Mouse (Mus musculus) heart, adult 2 months (tissue): Measurements from ENCODE around the gene Wwtr1.

Experiments
- CTCF ChIP-seq: fragments of 200-600 bp; IDR thresholded peaks from 2 replicates; pipeline ENCODE4 v1.8.1; 2022; ENCODE audit warnings: antibody characterized with exemption, mild to moderate bottlenecking, moderate library complexity
- EP300 ChIP-seq: fragments of 200-500 bp; IDR thresholded peaks from 2 replicates; pipeline ENCODE4 v1.6.1; 2011; ENCODE audit warnings: low read depth, low read length, control low read depth; ENCODE audit not compliant: insufficient read depth
- POLR2A ChIP-seq: fragments of 200-500 bp; IDR thresholded peaks from 2 replicates; pipeline ENCODE4 v1.6.1; 2011; ENCODE audit warnings: mild to moderate bottlenecking, low read depth, low read length, control low read depth; ENCODE audit not compliant: insufficient read depth

- no peak for TF ChIP-seq POLR2A
- no peak for TF ChIP-seq CTCF
- no peak for TF ChIP-seq EP300
Measured at GRCm38 (mm10) chr3:57501596-57502220, 74.0 kb downstream of the Wwtr1 start.
